Mouse (Mus musculus) intestine, postnatal 0 days (tissue): ENCODE measurements around the gene Phf21a. TPM values are rescaled to one million over a fixed set of nuclear protein-coding genes. Genes with fewer than 3 reads are reported as not detected.

Experiments used
- ATAC-seq: fragments of 200-750 bp; cut with Nextera tagmentation; 2 replicates; pipeline ENCODE4 v1.8.0; 2017; ENCODE audit warnings: mild to moderate bottlenecking, moderate TSS enrichment, moderate library complexity
- H3K27ac ChIP-seq: fragments of 300-500 bp; sonication (generic); 2 replicates; pipeline ENCODE4 v1.5.1; 2014; ENCODE audit warnings: mild to moderate bottlenecking, low read depth, low read length, moderate library complexity
- H3K27me3 ChIP-seq: fragments of 300-500 bp; sonication (generic); replicated peaks from 2 replicates; pipeline ENCODE4 v1.6.1; 2014; ENCODE audit warnings: low read length, mixed read lengths; ENCODE audit not compliant: control insufficient read depth, insufficient read depth
- H3K36me3 ChIP-seq: fragments of 300-500 bp; sonication (generic); 2 replicates; pipeline ENCODE4 v1.6.1; 2014; ENCODE audit warnings: mild to moderate bottlenecking, moderate library complexity; ENCODE audit not compliant: control insufficient read depth, insufficient read depth
- H3K4me1 ChIP-seq: fragments of 300-500 bp; sonication (generic); replicated peaks from 2 replicates; pipeline ENCODE4 v1.6.1; 2014; ENCODE audit warnings: antibody characterized with exemption, low read length, mixed read lengths; ENCODE audit not compliant: control insufficient read depth, insufficient read depth
- H3K4me2 ChIP-seq: fragments of 300-500 bp; sonication (generic); replicated peaks from 2 replicates; pipeline ENCODE4 v1.6.1; 2014; ENCODE audit warnings: low read depth, mild to moderate bottlenecking, moderate library complexity
- H3K4me3 ChIP-seq: fragments of 300-500 bp; sonication (generic); 2 replicates; pipeline ENCODE4 v1.5.1; 2014; ENCODE audit warnings: low read depth, low read length
- H3K9ac ChIP-seq: fragments of 300-500 bp; sonication (generic); 2 replicates; pipeline ENCODE4 v1.6.1; 2014; ENCODE audit warnings: mild to moderate bottlenecking, low read depth, low read length
- H3K9me3 ChIP-seq: fragments of 300-500 bp; sonication (generic); 2 replicates; pipeline ENCODE4 v1.6.1; 2016; ENCODE audit warnings: mixed run types; ENCODE audit not compliant: control insufficient read depth
- CTCF ChIP-seq: sonication (generic); IDR thresholded peaks from 2 replicates; pipeline ENCODE4 v1.5.1; 2016; ENCODE audit warnings: low read depth, mild to moderate bottlenecking, control low read depth, antibody characterized with exemption, moderate library complexity
- WGBS: fragments of 180-500 bp; shearing (Covaris S2); extraction: QIAGEN DNeasy Blood & Tissue Kit; methylation state at CpG from one replicate; pipeline ENCODE4 v1.1.7; 2014; 5-methylcytosine and 5-hydroxymethylcytosine counted together
- polyA plus RNA-seq: library from polyadenylated mRNA; unstranded; fragments of >200 nt; fragmentation: Nextera tagmentation; extraction: Ambion mirVana; gene quantifications from 2 replicates; pipeline ENCODE4 v1.2.1, GENCODE M21; 2015

Phf21a gene
- polyA plus RNA-seq, 1 experiment from 2014 or later, result 7.4 TPM

- H3K4me2 ChIP-seq, result no peak overlapping the region
- no peak overlapping the region for H3K27ac ChIP-seq
- H3K4me3 ChIP-seq, result no peak overlapping the region
- WGBS, result 88% methylated on average over 2 of the region's 2 CpGs
- H3K36me3 ChIP-seq, result peaks cover 62% of the 10 kb centered on the region
- no peak for ATAC-seq
- H3K9ac ChIP-seq, result no peak overlapping the region
- TF ChIP-seq CTCF, result no peak
- H3K4me1 ChIP-seq, result no peaks in the 10 kb centered on the region
- no peaks in the 10 kb centered on the region for H3K27me3 ChIP-seq
- no peaks in the 10 kb centered on the region for H3K9me3 ChIP-seq
Observed at GRCm38 (mm10) chr2:92359301-92359700, 266.4 kb downstream of the Phf21a start.

- H3K4me3 ChIP-seq, result no peak overlapping the region
- no peak overlapping the region for H3K27ac ChIP-seq
- no peak overlapping the region for H3K9ac ChIP-seq
- no peaks in the 10 kb centered on the region for H3K9me3 ChIP-seq
- ATAC-seq, result no peak
- TF ChIP-seq CTCF, result no peak
- peaks cover 65% of the 10 kb centered on the region for H3K36me3 ChIP-seq
- H3K4me2 ChIP-seq, result peak overlapping the region; percentile 43
- 73% methylated on average over 25 of the region's 25 CpGs for WGBS
- no peaks in the 10 kb centered on the region for H3K27me3 ChIP-seq
- H3K4me1 ChIP-seq, result no peaks in the 10 kb centered on the region
Observed at GRCm38 (mm10) chr2:92360186-92360823, 267.4 kb downstream of the Phf21a start.

- Histone ChIP-seq H3K27me3 (no peaks in the 10 kb centered on the region), H3K4me1 (no peaks in the 10 kb centered on the region), H3K9me3 (no peaks in the 10 kb centered on the region), H3K27ac (no peak overlapping the region), H3K36me3 (peaks cover 66% of the 10 kb centered on the region), H3K4me2 (peak overlapping the region; percentile 43), H3K9ac (no peak overlapping the region), H3K4me3 (no peak overlapping the region)
- no peak for TF ChIP-seq CTCF
- 23% methylated on average over 12 of the region's 12 CpGs for WGBS
- peak; percentile 79 for ATAC-seq
Observed at GRCm38 (mm10) chr2:92360893-92361292, 268.0 kb downstream of the Phf21a start.

GRCm38 (mm10) chr2:92361795-92362194 lies 268.9 kb downstream of the Phf21a start:
- Histone ChIP-seq H3K36me3 (peaks cover 69% of the 10 kb centered on the region), H3K27ac (no peak overlapping the region), H3K4me3 (no peak overlapping the region), H3K9ac (no peak overlapping the region; the same call in 1 of the 2 replicates), H3K9me3 (no peaks in the 10 kb centered on the region), H3K4me1 (no peaks in the 10 kb centered on the region), H3K27me3 (no peaks in the 10 kb centered on the region), H3K4me2 (no peak overlapping the region)
- TF ChIP-seq CTCF, result no peak
- WGBS, result 93% methylated on average over 8 of the region's 8 CpGs
- ATAC-seq, result no peak

GRCm38 (mm10) chr2:92362571-92363228 lies 269.8 kb downstream of the Phf21a start:
- Histone ChIP-seq H3K9me3 (no peaks in the 10 kb centered on the region), H3K4me1 (no peaks in the 10 kb centered on the region), H3K36me3 (peaks cover 62% of the 10 kb centered on the region), H3K4me2 (no peak overlapping the region), H3K4me3 (no peak overlapping the region), H3K27me3 (no peaks in the 10 kb centered on the region), H3K9ac (no peak overlapping the region), H3K27ac (no peak overlapping the region)
- no peak for ATAC-seq
- WGBS, result 94% methylated on average over 6 of the region's 6 CpGs
- TF ChIP-seq CTCF, result no peak

- no peak for ATAC-seq
- H3K4me1 ChIP-seq, result no peaks in the 10 kb centered on the region
- no peak for TF ChIP-seq CTCF
- 87% methylated on average over 4 of the region's 4 CpGs for WGBS
- no peak overlapping the region for H3K4me2 ChIP-seq
- H3K9ac ChIP-seq, result no peak overlapping the region
- H3K9me3 ChIP-seq, result no peaks in the 10 kb centered on the region
- no peak overlapping the region for H3K27ac ChIP-seq
- H3K4me3 ChIP-seq, result no peak overlapping the region
- H3K36me3 ChIP-seq, result peaks cover 50% of the 10 kb centered on the region
- no peaks in the 10 kb centered on the region for H3K27me3 ChIP-seq
Observed at GRCm38 (mm10) chr2:92364086-92364485, 271.2 kb downstream of the Phf21a start.
